Mouse (Mus musculus): Measurements from ENCODE around the gene Nbeal2. TPM values are rescaled to one million over a fixed set of nuclear protein-coding genes. Genes with fewer than 3 reads are reported as not detected.

Nbeal2 gene
- polyA plus RNA-seq, 1 experiment from 2014 or later: 2.8 TPM

DNA sequence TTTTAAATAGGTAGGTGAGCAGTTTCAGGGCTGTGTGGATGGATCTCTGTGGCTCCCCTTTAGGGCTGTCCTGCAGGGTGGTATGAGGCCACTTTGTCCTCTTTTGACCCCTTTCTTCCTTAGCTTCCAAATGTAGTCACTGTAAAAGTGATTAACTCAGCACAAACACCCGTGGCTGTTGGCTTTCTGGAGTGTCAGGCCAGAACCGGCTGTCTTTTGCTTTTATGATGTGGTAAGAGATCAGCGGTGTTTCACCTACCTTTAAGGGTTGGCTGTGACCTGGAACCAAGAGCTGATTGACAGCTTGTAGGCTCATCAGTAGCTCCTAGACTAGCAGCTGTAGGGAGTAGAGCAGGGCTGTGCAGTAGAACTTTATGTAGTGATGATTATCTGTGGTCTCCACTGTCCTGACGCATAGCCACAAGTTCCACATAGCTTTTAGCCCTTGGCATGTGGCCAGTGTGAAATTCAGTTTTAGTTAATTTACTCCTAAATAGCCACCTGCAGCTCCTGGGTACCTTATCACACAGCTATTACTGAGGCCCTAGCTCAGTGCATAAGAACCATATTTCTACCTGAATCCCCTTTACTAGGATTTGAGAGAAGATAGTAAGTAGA is 13.4 kb upstream of the Nbeal2 start:
- H3K4me3 ChIP-seq (ENCODE audit: low read depth, low read length): no peak overlapping the region
- H3K27ac ChIP-seq (ENCODE audit: low read length): no peak overlapping the region
- no peak overlapping the region for H3K9ac ChIP-seq (ENCODE audit: low read depth, low read length)
- H3K4me1 ChIP-seq (ENCODE audit: control insufficient read depth, low read depth, low read length): peaks cover 79% of the 10 kb centered on the region
- 19% methylated on average over 4 of the region's 4 CpGs for WGBS (ENCODE audit: insufficient replicate concordance)
- H3K27me3 ChIP-seq (ENCODE audit: control insufficient read depth, insufficient read depth, low read depth, low read length): no peaks in the 10 kb centered on the region
- H3K9me3 ChIP-seq (replicated peaks; ENCODE audit: control insufficient read depth, low read length): no peaks in the 10 kb centered on the region
- H3K4me2 ChIP-seq (ENCODE audit: low read depth, low read length): no peak overlapping the region
- ATAC-seq (ENCODE audit: low read depth): no peak
- H3K36me3 ChIP-seq (ENCODE audit: control insufficient read depth, insufficient read depth): no peaks in the 10 kb centered on the region

DNA sequence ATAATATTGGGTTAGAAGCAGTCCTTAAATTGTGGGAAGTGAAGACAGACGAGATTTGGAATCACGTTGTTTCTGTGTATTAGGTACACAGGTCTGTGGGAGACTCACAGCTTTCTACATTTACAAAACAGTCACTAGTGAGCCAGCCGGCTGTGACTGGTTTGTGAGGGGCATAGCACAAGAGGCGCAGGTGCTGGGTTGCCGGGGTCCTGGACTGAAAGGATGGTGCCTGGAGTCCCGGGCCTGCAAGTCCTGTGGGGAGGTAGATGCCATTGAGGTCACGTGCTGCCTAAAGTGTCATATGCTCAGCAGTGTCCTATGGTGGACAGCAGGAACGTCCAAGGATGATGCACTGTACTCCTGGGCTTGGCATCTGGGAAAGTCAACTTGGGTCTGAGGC is 12.4 kb upstream of the Nbeal2 start:
- Histone ChIP-seq H3K4me3 (ENCODE audit: low read depth, low read length) (peak overlapping the region; percentile 48), H3K27me3 (ENCODE audit: control insufficient read depth, insufficient read depth, low read depth, low read length) (no peaks in the 10 kb centered on the region), H3K36me3 (ENCODE audit: control insufficient read depth, insufficient read depth) (no peaks in the 10 kb centered on the region), H3K27ac (ENCODE audit: low read length) (peak overlapping the region; percentile 86), H3K4me1 (ENCODE audit: control insufficient read depth, low read depth, low read length) (peaks cover 88% of the 10 kb centered on the region), H3K9me3 (replicated peaks; ENCODE audit: control insufficient read depth, low read length) (no peaks in the 10 kb centered on the region), H3K9ac (ENCODE audit: low read depth, low read length) (peak overlapping the region; percentile 60), H3K4me2 (ENCODE audit: low read depth, low read length) (peak overlapping the region; percentile 79)
- ATAC-seq (ENCODE audit: low read depth): peak; percentile 6; the same call in 1 of the 2 replicates
- 21% methylated on average over 8 of the region's 8 CpGs for WGBS (ENCODE audit: insufficient replicate concordance)

DNA sequence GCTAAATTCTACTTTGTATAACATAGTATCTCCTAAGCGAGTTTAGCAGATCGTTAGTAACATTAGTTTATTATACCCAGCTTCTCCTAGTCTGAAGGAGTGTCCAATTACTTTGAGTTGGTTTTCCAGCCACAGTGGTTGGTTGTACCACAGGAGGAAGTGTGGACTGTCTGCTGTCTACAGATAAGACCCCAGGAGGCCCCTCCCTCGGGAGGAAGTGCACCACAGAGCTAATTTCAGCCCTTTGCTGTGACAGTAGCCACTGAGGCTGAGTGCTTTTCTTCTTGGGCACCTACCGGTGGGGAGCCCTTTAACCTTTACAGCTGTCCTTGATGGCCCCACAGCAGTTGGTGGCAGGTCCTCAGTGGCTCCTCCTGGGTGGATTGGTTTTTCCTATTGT is 12.0 kb upstream of the Nbeal2 start:
- 13% methylated on average over 4 of the region's 4 CpGs for WGBS (ENCODE audit: insufficient replicate concordance)
- H3K9me3 ChIP-seq (replicated peaks; ENCODE audit: control insufficient read depth, low read length): no peaks in the 10 kb centered on the region
- peaks cover 89% of the 10 kb centered on the region for H3K4me1 ChIP-seq (ENCODE audit: control insufficient read depth, low read depth, low read length)
- no peaks in the 10 kb centered on the region for H3K27me3 ChIP-seq (ENCODE audit: control insufficient read depth, insufficient read depth, low read depth, low read length)
- H3K4me2 ChIP-seq (ENCODE audit: low read depth, low read length): peak overlapping the region; percentile 79
- ATAC-seq (ENCODE audit: low read depth): peak; percentile 83
- H3K9ac ChIP-seq (ENCODE audit: low read depth, low read length): peak overlapping the region; percentile 60
- H3K4me3 ChIP-seq (ENCODE audit: low read depth, low read length): peak overlapping the region; percentile 48
- H3K36me3 ChIP-seq (ENCODE audit: control insufficient read depth, insufficient read depth): no peaks in the 10 kb centered on the region
- H3K27ac ChIP-seq (ENCODE audit: low read length): peak overlapping the region; percentile 86

DNA sequence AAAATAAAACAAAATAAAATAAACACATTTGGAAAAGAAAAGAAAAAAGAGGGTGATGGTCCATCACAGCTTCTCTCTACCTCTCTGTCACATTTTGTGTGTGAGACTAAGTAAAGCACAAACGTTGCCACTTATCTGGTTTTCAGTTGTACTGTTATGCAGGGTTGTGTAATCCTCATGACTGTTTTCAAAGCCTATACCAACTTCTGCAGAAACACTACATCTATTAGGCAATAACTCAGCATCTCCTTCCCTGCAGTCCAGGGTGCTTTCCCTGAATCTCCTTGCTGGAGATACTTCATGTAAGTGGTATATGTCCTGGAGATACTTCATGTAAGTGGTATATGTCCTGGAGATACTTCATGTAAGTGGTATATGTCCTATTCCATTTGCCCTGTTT is 8.9 kb upstream of the Nbeal2 start:
- no peaks in the 10 kb centered on the region for H3K9me3 ChIP-seq (replicated peaks; ENCODE audit: control insufficient read depth, low read length)
- no peak for ATAC-seq (ENCODE audit: low read depth)
- no peaks in the 10 kb centered on the region for H3K27me3 ChIP-seq (ENCODE audit: control insufficient read depth, insufficient read depth, low read depth, low read length)
- WGBS (ENCODE audit: insufficient replicate concordance): 12% methylated on average over 1 of the region's 1 CpGs
- H3K4me1 ChIP-seq (ENCODE audit: control insufficient read depth, low read depth, low read length): peaks cover 69% of the 10 kb centered on the region
- no peak overlapping the region for H3K9ac ChIP-seq (ENCODE audit: low read depth, low read length)
- no peaks in the 10 kb centered on the region for H3K36me3 ChIP-seq (ENCODE audit: control insufficient read depth, insufficient read depth)
- no peak overlapping the region for H3K4me3 ChIP-seq (ENCODE audit: low read depth, low read length)
- H3K27ac ChIP-seq (ENCODE audit: low read length): no peak overlapping the region; the same call in 1 of the 2 replicates
- no peak overlapping the region for H3K4me2 ChIP-seq (ENCODE audit: low read depth, low read length)

DNA sequence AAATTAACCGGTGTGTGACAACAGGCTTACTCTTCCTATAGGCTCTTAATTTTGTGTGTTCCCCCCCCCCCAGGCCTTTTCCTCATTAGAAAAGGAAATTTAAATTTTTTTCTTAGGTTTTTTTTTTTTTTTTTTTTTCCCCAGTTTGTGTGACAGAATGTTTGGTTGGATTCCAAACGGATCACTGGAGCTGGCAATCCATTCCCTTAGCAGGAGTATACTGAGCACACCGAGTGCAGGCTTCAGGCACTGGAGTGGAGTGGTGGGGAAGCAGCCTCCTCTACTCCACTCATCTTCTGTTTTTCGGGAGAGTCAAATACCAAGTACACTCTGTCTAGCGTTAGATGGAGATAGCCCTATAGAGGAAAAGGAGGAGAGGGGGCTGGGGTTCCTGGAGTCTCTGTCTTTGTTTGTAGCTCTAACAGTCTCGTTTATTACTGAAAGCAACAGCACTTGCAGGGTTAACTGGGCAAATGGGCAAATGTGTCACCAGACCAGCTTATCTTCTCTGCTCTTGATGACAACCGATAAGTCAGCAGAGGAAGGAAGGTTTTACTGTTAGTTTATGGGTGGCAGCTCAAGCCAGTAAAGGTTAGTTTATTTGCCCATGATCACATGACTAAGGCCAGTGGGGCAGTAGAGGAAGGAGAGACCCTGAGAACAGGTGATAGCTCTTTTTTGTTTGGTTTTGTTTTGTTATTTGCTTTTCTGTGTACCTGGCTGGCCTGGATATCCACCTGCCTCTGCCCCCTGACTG is 7.1 kb upstream of the Nbeal2 start:
- Histone ChIP-seq H3K9ac (ENCODE audit: low read depth, low read length) (no peak overlapping the region), H3K4me2 (ENCODE audit: low read depth, low read length) (peak overlapping the region; percentile 21; the same call in 1 of the 2 replicates), H3K36me3 (ENCODE audit: control insufficient read depth, insufficient read depth) (no peaks in the 10 kb centered on the region), H3K27me3 (ENCODE audit: control insufficient read depth, insufficient read depth, low read depth, low read length) (no peaks in the 10 kb centered on the region), H3K4me3 (ENCODE audit: low read depth, low read length) (no peak overlapping the region), H3K9me3 (replicated peaks; ENCODE audit: control insufficient read depth, low read length) (no peaks in the 10 kb centered on the region), H3K27ac (ENCODE audit: low read length) (peak overlapping the region; percentile 31), H3K4me1 (ENCODE audit: control insufficient read depth, low read depth, low read length) (peaks cover 55% of the 10 kb centered on the region)
- 40% methylated on average over 7 of the region's 7 CpGs for WGBS (ENCODE audit: insufficient replicate concordance)
- ATAC-seq (ENCODE audit: low read depth): no peak

DNA sequence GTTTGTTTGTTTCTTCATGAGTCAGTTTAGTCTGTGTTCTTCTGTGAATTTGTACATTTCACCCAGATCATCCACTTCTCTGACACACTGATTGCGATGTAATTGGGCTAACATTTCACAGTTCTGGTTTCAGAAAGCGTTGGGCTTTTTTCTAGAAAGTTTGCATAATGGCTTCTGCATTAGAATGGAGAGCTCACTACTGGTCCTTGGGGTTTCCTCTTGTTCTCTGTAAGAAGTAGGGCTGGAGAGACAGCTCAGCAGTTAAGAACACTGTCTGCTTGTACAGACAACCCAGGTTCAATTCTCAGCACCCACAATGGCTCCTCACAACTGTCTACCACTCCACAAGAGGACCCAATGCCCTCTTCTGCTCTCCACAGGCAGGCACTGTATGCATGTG is 6.2 kb upstream of the Nbeal2 start:
- 78% methylated on average over 2 of the region's 2 CpGs for WGBS (ENCODE audit: insufficient replicate concordance)
- Histone ChIP-seq H3K27me3 (ENCODE audit: control insufficient read depth, insufficient read depth, low read depth, low read length) (no peaks in the 10 kb centered on the region), H3K4me1 (ENCODE audit: control insufficient read depth, low read depth, low read length) (peaks cover 55% of the 10 kb centered on the region), H3K27ac (ENCODE audit: low read length) (no peak overlapping the region), H3K4me2 (ENCODE audit: low read depth, low read length) (no peak overlapping the region), H3K9me3 (replicated peaks; ENCODE audit: control insufficient read depth, low read length) (no peaks in the 10 kb centered on the region), H3K4me3 (ENCODE audit: low read depth, low read length) (no peak overlapping the region), H3K36me3 (ENCODE audit: control insufficient read depth, insufficient read depth) (no peaks in the 10 kb centered on the region), H3K9ac (ENCODE audit: low read depth, low read length) (no peak overlapping the region)
- ATAC-seq (ENCODE audit: low read depth): no peak

DNA sequence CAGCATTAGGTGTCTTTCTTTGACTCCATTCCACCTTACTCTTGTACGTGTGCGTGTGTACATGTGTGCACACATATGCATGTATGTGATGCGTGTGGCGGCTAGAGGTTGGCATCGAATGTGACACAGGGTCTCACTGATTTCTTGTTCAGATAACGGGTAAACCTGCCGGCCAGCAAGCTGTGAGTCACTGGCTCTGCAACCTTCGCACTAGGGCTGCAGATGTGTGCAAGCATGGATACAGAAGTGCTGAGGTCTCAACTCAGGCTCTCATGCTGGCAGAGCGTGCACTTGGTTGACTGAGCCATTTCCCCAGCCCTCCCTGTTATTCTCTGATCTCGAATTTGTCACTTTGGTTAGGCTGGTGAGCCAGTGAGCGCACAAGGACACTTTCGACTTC is 5.6 kb upstream of the Nbeal2 start:
- Histone ChIP-seq H3K36me3 (ENCODE audit: control insufficient read depth, insufficient read depth) (no peaks in the 10 kb centered on the region), H3K9me3 (replicated peaks; ENCODE audit: control insufficient read depth, low read length) (no peaks in the 10 kb centered on the region), H3K4me1 (ENCODE audit: control insufficient read depth, low read depth, low read length) (peaks cover 54% of the 10 kb centered on the region), H3K27ac (ENCODE audit: low read length) (no peak overlapping the region), H3K9ac (ENCODE audit: low read depth, low read length) (no peak overlapping the region), H3K4me2 (ENCODE audit: low read depth, low read length) (no peak overlapping the region), H3K27me3 (ENCODE audit: control insufficient read depth, insufficient read depth, low read depth, low read length) (no peaks in the 10 kb centered on the region), H3K4me3 (ENCODE audit: low read depth, low read length) (no peak overlapping the region)
- 73% methylated on average over 12 of the region's 12 CpGs for WGBS (ENCODE audit: insufficient replicate concordance)
- no peak for ATAC-seq (ENCODE audit: low read depth)

DNA sequence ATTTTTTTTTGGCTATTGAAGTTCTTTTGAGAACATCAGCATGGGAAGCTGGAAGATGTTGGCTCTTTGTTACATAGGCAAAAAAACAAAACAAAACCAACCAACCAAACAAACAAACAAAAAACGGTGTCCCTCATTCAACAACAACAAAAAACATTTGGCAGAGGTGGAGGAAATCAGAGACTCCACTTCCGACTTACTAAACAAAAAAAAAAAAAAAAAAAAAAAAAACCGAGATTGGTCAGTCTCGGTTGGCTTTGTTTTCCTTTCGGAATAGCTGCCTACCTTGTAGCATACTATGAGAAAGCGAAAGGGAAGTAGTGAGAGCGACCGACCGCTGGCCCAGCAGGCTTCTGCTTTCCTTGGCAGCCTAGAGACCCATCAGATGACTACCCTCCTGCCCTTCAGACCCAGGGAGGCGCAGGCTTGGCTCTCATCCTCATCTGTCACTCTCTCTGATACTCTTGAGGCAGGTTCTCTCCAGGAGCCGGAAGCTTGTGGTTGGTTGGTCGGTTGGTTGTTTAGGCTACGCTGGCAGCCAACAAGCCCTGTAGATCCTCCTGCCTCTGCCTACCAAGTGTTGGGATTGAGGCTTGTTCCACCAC is 3.6 kb upstream of the Nbeal2 start:
- Histone ChIP-seq H3K4me1 (ENCODE audit: control insufficient read depth, low read depth, low read length) (peaks cover 58% of the 10 kb centered on the region), H3K4me2 (ENCODE audit: low read depth, low read length) (peak overlapping the region; percentile 80)

More for the DNA sequence above, 3.6 kb upstream of the Nbeal2 start:
- H3K4me3 ChIP-seq (ENCODE audit: low read depth, low read length): peak overlapping the region; percentile 77
- no peaks in the 10 kb centered on the region for H3K36me3 ChIP-seq (ENCODE audit: control insufficient read depth, insufficient read depth)
- ATAC-seq (ENCODE audit: low read depth): no peak
- H3K27me3 ChIP-seq (ENCODE audit: control insufficient read depth, insufficient read depth, low read depth, low read length): peaks cover 12% of the 10 kb centered on the region
- peak overlapping the region; percentile 84 for H3K9ac ChIP-seq (ENCODE audit: low read depth, low read length)
- WGBS (ENCODE audit: insufficient replicate concordance): 12% methylated on average over 13 of the region's 13 CpGs
- no peaks in the 10 kb centered on the region for H3K9me3 ChIP-seq (replicated peaks; ENCODE audit: control insufficient read depth, low read length)
- peak overlapping the region; percentile 93 for H3K27ac ChIP-seq (ENCODE audit: low read length)

All from liver, embryonic 16.5 days (tissue).